12 mouse cellular contexts compared by ENCODE assay signal in the genomic region with DNA sequence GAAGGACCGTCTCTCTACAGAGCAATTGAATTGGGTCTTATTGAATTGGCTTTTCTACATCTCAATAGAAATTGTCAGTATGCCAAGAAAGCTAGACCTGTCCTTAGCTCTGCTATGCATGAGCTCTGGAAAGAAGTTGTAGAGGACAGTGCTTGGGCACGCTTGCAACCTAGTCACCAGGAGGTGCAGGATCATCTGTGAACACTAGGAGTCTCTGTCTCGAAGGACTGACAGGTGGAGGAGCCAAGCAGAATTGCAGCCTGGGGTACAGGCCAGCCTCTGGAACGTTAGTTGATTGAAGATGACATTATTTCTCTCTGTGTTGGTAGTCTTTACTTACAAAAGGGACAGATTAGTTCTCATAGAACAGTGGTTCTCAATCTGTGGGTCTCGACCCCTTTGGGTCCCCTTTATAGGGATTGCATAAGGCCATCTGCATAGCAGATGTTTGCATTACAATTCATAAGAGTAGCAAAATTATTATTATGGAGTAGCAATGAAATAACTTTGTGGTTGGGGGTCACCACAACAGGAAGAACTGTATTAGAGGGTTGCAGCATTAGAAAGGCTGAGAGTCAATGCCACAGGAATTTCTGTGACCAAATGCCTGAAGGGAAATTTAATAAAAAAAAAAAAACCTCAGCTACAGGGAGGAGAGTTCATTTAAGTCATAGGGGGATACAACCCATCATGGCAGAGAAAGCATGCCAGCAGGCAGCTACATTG.
DNase-seq lines count a peak whose midpoint lies in the region; ATAC-seq and TF ChIP-seq lines count a peak whose summit lies in the region.
"Had no signal": no experiment of that assay in that cellular context is flagged by ENCODE, and none has a peak within 500 bp of the region (broad histone marks: within the 10 kb centered on the region; RNA-seq: fewer than 3 reads in every experiment).

No protein-coding gene starts in this region.

- 57% methylated on average over 5 of the region's 5 CpGs for WGBS in embryonic facial prominence, embryonic 11.5 days
- WGBS in embryonic facial prominence, embryonic 10.5 days: 60% methylated on average over 5 of the region's 5 CpGs
- 39% methylated on average over 5 of the region's 5 CpGs for WGBS in liver, embryonic 14.5 days (ENCODE audit: insufficient replicate concordance)
- WGBS in liver, embryonic 11.5 days: 67% methylated on average over 5 of the region's 5 CpGs

- TF ChIP-seq RAD21 in MEL (IDR thresholded peaks at IDR 0.05; ENCODE audit: low read depth, low read length): peak; percentile 18

- TF ChIP-seq CTCF in liver, embryonic 14.5 days (IDR thresholded peaks at IDR 0.05; ENCODE audit: low read depth): peak; percentile 42
- TF ChIP-seq CTCF in MEL (IDR thresholded peaks at IDR 0.05 in 2 of 3, conservative IDR thresholded peaks at IDR 0.05 in 1 of 3; ENCODE audit: control insufficient read depth in 1 of 3, insufficient read depth in 1 of 3, low read depth in 2 of 3, low read length in 3 of 3, poor library complexity in 1 of 3, severe bottlenecking in 1 of 3): peak in 2 of 3 experiments; percentile 26 to 44; a peak in 3 of 6 replicates

- no peaks in the 10 kb centered on the region for H3K79me2 ChIP-seq in MEL (ENCODE audit: control insufficient read depth, insufficient read depth, low read length, poor library complexity)

- H3K4me2 ChIP-seq in embryonic facial prominence, embryonic 11.5 days (ENCODE audit: low read depth, low read length): no peak overlapping the region
- H3K4me2 ChIP-seq in liver, embryonic 14.5 days (ENCODE audit: low read depth): no peak overlapping the region
- H3K4me2 ChIP-seq in liver, embryonic 11.5 days: no peak overlapping the region
- H3K4me2 ChIP-seq: limb, embryonic 12.5 days had no signal

- peak; percentile 1 for DNase-seq in embryonic facial prominence, embryonic 11.5 days (ENCODE audit: low spot score)
- DNase-seq in embryonic facial prominence, embryonic 10.5 days (ENCODE audit: low spot score): no peak
- DNase-seq in liver, embryonic 14.5 days (ENCODE audit: low read depth in 3 of 3, low spot score in 3 of 3): no peak
- DNase-seq in liver, embryonic 11.5 days (ENCODE audit: low spot score): no peak
- DNase-seq in MEL (ENCODE audit: low read depth, low spot score): peak; percentile 17
- no peak for DNase-seq in gastrocnemius, adult 18-20 months (ENCODE audit: low spot score)
- DNase-seq in T-cell, adult 2 months (ENCODE audit: low spot score): no peak
- DNase-seq: gastrocnemius, postnatal 10 days had no signal

- H3K9me3 ChIP-seq in embryonic facial prominence, embryonic 11.5 days (replicated peaks; ENCODE audit: control insufficient read depth, low read length): no peaks in the 10 kb centered on the region
- no peaks in the 10 kb centered on the region for H3K9me3 ChIP-seq in embryonic facial prominence, embryonic 10.5 days
- H3K9me3 ChIP-seq in liver, embryonic 14.5 days (ENCODE audit: control insufficient read depth, low read length): no peaks in the 10 kb centered on the region
- no peaks in the 10 kb centered on the region for H3K9me3 ChIP-seq in liver, embryonic 11.5 days (ENCODE audit: control insufficient read depth, low read length)
- no peaks in the 10 kb centered on the region for H3K9me3 ChIP-seq in MEL (replicated peaks; ENCODE audit: insufficient read depth, low read length)
- H3K9me3 ChIP-seq: limb, embryonic 12.5 days had no signal

- no peak overlapping the region for H3K9ac ChIP-seq in embryonic facial prominence, embryonic 11.5 days (replicated peaks; ENCODE audit: low read length)
- H3K9ac ChIP-seq in liver, embryonic 14.5 days (replicated peaks): no peak overlapping the region
- no peak overlapping the region for H3K9ac ChIP-seq in liver, embryonic 11.5 days (ENCODE audit: low read depth, low read length)
- no peak overlapping the region for H3K9ac ChIP-seq in MEL (ENCODE audit: control insufficient read depth, low read depth, low read length, poor library complexity, severe bottlenecking)
- H3K9ac ChIP-seq: limb, embryonic 12.5 days had no signal

- no peak for TF ChIP-seq POLR2A in MEL (IDR thresholded peaks at IDR 0.05; ENCODE audit: control insufficient read depth in 1 of 2, insufficient read depth in 1 of 2, low read depth in 1 of 2, low read length in 2 of 2, poor library complexity in 1 of 2)

- no peaks in the 10 kb centered on the region for H3K4me1 ChIP-seq in embryonic facial prominence, embryonic 11.5 days (ENCODE audit: control insufficient read depth, insufficient read depth, low read length)
- no peaks in the 10 kb centered on the region for H3K4me1 ChIP-seq in embryonic facial prominence, embryonic 10.5 days
- H3K4me1 ChIP-seq in liver, embryonic 14.5 days (replicated peaks; ENCODE audit: control insufficient read depth in 2 of 2, insufficient read depth in 2 of 2, low read length in 1 of 2): no peaks in the 10 kb centered on the region
- no peaks in the 10 kb centered on the region for H3K4me1 ChIP-seq in liver, embryonic 11.5 days (replicated peaks; ENCODE audit: control insufficient read depth, insufficient read depth, low read length)
- H3K4me1 ChIP-seq in MEL (ENCODE audit: control insufficient read depth in 1 of 2, insufficient read depth in 2 of 2, low read length in 2 of 2): no peaks in the 10 kb centered on the region
- H3K4me1 ChIP-seq: limb, embryonic 12.5 days had no signal

- no peaks in the 10 kb centered on the region for H3K27me3 ChIP-seq in embryonic facial prominence, embryonic 11.5 days (ENCODE audit: control insufficient read depth, insufficient read depth, low read length)
- no peaks in the 10 kb centered on the region for H3K27me3 ChIP-seq in embryonic facial prominence, embryonic 10.5 days (replicated peaks; ENCODE audit: low read depth, poor library complexity, severe bottlenecking)
- no peaks in the 10 kb centered on the region for H3K27me3 ChIP-seq in liver, embryonic 14.5 days (ENCODE audit: control insufficient read depth, insufficient read depth, low read length)
- no peaks in the 10 kb centered on the region for H3K27me3 ChIP-seq in liver, embryonic 11.5 days (replicated peaks; ENCODE audit: control insufficient read depth, insufficient read depth, low read length)
- H3K27me3 ChIP-seq in MEL (ENCODE audit: control insufficient read depth in 1 of 2, insufficient read depth in 2 of 2, low read length in 2 of 2): no peaks in the 10 kb centered on the region
- H3K27me3 ChIP-seq: limb, embryonic 12.5 days had no signal

- TF ChIP-seq EP300 in liver, embryonic 14.5 days (IDR thresholded peaks at IDR 0.05; ENCODE audit: low read depth): no peak
- TF ChIP-seq EP300 in MEL (IDR thresholded peaks at IDR 0.05; ENCODE audit: low read depth in 1 of 2, low read length in 2 of 2): no peak

- H3K4me3 ChIP-seq in embryonic facial prominence, embryonic 11.5 days (ENCODE audit: low read depth, low read length): no peak overlapping the region
- H3K4me3 ChIP-seq in embryonic facial prominence, embryonic 10.5 days: no peak overlapping the region
- no peak overlapping the region for H3K4me3 ChIP-seq in liver, embryonic 14.5 days (ENCODE audit: insufficient read depth in 1 of 2, low read depth in 2 of 2, low read length in 2 of 2)
- no peak overlapping the region for H3K4me3 ChIP-seq in liver, embryonic 11.5 days (ENCODE audit: low read depth, low read length)
- no peak overlapping the region for H3K4me3 ChIP-seq in MEL (ENCODE audit: control insufficient read depth in 1 of 2, insufficient read depth in 1 of 2, low read depth in 2 of 2, low read length in 2 of 2)
- H3K4me3 ChIP-seq: erythroblast, embryonic 14.5 days; limb, embryonic 12.5 days had no signal

- ATAC-seq in embryonic facial prominence, embryonic 11.5 days (replicated peaks; ENCODE audit: insufficient number of reproducible peaks, low FRiP score, low TSS enrichment, low read depth): no peak
- ATAC-seq in liver, embryonic 14.5 days (ENCODE audit: insufficient read depth): no peak
- no peak for ATAC-seq in liver, embryonic 11.5 days (replicated peaks; ENCODE audit: low FRiP score)
- peak; percentile 68 for ATAC-seq in megakaryocyte progenitor cell, adult 5-6 weeks (replicated peaks; ENCODE audit: poor library complexity)

- no peak overlapping the region for H3K27ac ChIP-seq in embryonic facial prominence, embryonic 11.5 days (replicated peaks; ENCODE audit: low read depth, low read length)
- H3K27ac ChIP-seq in embryonic facial prominence, embryonic 10.5 days (replicated peaks): no peak overlapping the region
- H3K27ac ChIP-seq in liver, embryonic 14.5 days: no peak overlapping the region
- H3K27ac ChIP-seq in liver, embryonic 11.5 days (ENCODE audit: low read depth, low read length): no peak overlapping the region
- H3K27ac ChIP-seq in MEL (ENCODE audit: control insufficient read depth, low read depth, low read length): no peak overlapping the region
- H3K27ac ChIP-seq: limb, embryonic 12.5 days had no signal

- no peaks in the 10 kb centered on the region for H3K36me3 ChIP-seq in embryonic facial prominence, embryonic 11.5 days (replicated peaks; ENCODE audit: control insufficient read depth, insufficient read depth, low read depth, low read length)
- H3K36me3 ChIP-seq in embryonic facial prominence, embryonic 10.5 days (replicated peaks): 0 out of 2 replicates have a peak, but pooled peaks cover 3% of the 10 kb centered on the region
- no peaks in the 10 kb centered on the region for H3K36me3 ChIP-seq in liver, embryonic 14.5 days (replicated peaks; ENCODE audit: control insufficient read depth, insufficient read depth, low read depth)
- no peaks in the 10 kb centered on the region for H3K36me3 ChIP-seq in liver, embryonic 11.5 days (ENCODE audit: control insufficient read depth, insufficient read depth, low read length)
- H3K36me3 ChIP-seq in MEL (ENCODE audit: control insufficient read depth in 1 of 2, insufficient read depth in 2 of 2, low read length in 2 of 2): no peaks in the 10 kb centered on the region
- H3K36me3 ChIP-seq: G1E; limb, embryonic 12.5 days had no signal

TF ChIP-seq in MEL, 35 proteins besides CTCF, POLR2A, EP300 and RAD21:
- TF ChIP-seq SMC3 (IDR thresholded peaks at IDR 0.05; ENCODE audit: low read depth, low read length): peak; percentile 53
- no peak for TF ChIP-seq RCOR1 (IDR thresholded peaks at IDR 0.05; ENCODE audit: low read depth, low read length)
- TF ChIP-seq MAFK (IDR thresholded peaks at IDR 0.05; ENCODE audit: borderline replicate concordance, low read depth, low read length): no peak

Comparison
In these comparisons a context has a peak if more than half of its experiments do, and no peak if none do; other contexts are left out.
1. DNase-seq: peak in embryonic facial prominence, embryonic 11.5 days (single experiment) and MEL (single experiment); none in embryonic facial prominence, embryonic 10.5 days (single experiment), liver, embryonic 14.5 days (0 of 3), liver, embryonic 11.5 days (single experiment), gastrocnemius, adult 18-20 months (single experiment) and T-cell, adult 2 months (single experiment).